Mouse (Mus musculus) C2C12 (cell line): Measurements from ENCODE around the gene Lpin2. TPM values are rescaled to one million over a fixed set of nuclear protein-coding genes. Genes with fewer than 3 reads are reported as not detected.
A peak's percentile ranks its signal among the peaks of the same experiment; 100 is the strongest.

Experiments used
- H3K27me3 ChIP-seq: one replicate; pipeline ENCODE4 v1.6.1; 2011; ENCODE audit not compliant: control insufficient read depth, insufficient read depth, insufficient read length
- H3K36me3 ChIP-seq: one replicate; pipeline ENCODE4 v1.6.1; 2011; ENCODE audit not compliant: control insufficient read depth, insufficient read depth
- H3K4me3 ChIP-seq: one replicate; pipeline ENCODE4 v1.5.1; 2011; ENCODE audit warnings: mild to moderate bottlenecking, control low read depth; ENCODE audit not compliant: poor library complexity, insufficient read depth, severe bottlenecking
- H3K79me2 ChIP-seq: one replicate; pipeline ENCODE4 v1.6.1; 2011; ENCODE audit not compliant: control insufficient read depth, insufficient read depth
- H3K79me3 ChIP-seq: one replicate; pipeline ENCODE4 v1.6.1; 2011; ENCODE audit warnings: low read depth, control low read depth
- H3ac ChIP-seq: one replicate; pipeline ENCODE3; 2011; ENCODE audit warnings: low read depth; ENCODE audit not compliant: control insufficient read depth, insufficient read length
- CEBPB ChIP-seq: IDR thresholded peaks from one replicate; pipeline ENCODE4 v1.6.1; 2011; ENCODE audit warnings: low read depth, mild to moderate bottlenecking, control low read depth, moderate library complexity
- CTCF ChIP-seq: IDR thresholded peaks from one replicate; pipeline ENCODE4 v1.5.1; 2011; ENCODE audit not compliant: control insufficient read depth, insufficient read depth, insufficient read length
- FOSL1 ChIP-seq: IDR thresholded peaks from one replicate; pipeline ENCODE4 v1.8.0; 2011; ENCODE audit warnings: mild to moderate bottlenecking, low read length; ENCODE audit not compliant: poor library complexity, insufficient read depth, severe bottlenecking
- MAX ChIP-seq: IDR thresholded peaks from one replicate; pipeline ENCODE4 v1.6.1; 2011; ENCODE audit warnings: mild to moderate bottlenecking, control low read depth
- MYOD1 ChIP-seq: IDR thresholded peaks from one replicate; pipeline ENCODE4 v1.6.1; 2011; ENCODE audit warnings: low read depth; ENCODE audit not compliant: control insufficient read depth, insufficient read length
- MYOG ChIP-seq: IDR thresholded peaks from one replicate; pipeline ENCODE4 v1.6.1; 2011; ENCODE audit not compliant: control insufficient read depth, insufficient read length; ENCODE audit errors: extremely low read depth
- USF1 ChIP-seq: IDR thresholded peaks from one replicate; pipeline ENCODE4 v1.6.1; 2011; ENCODE audit warnings: low read depth, mild to moderate bottlenecking, control low read depth, moderate library complexity
- polyA plus RNA-seq: library from polyadenylated mRNA; unstranded; fragments of >200 nt; fragmentation: generic; extraction: Trizol; gene quantifications from one replicate; pipeline ENCODE4 v1.2.1, GENCODE M21; 2012; ENCODE audit warnings: missing spikeins

Lpin2 gene
- polyA plus RNA-seq, 1 experiment, result 9.3 TPM

DNA sequence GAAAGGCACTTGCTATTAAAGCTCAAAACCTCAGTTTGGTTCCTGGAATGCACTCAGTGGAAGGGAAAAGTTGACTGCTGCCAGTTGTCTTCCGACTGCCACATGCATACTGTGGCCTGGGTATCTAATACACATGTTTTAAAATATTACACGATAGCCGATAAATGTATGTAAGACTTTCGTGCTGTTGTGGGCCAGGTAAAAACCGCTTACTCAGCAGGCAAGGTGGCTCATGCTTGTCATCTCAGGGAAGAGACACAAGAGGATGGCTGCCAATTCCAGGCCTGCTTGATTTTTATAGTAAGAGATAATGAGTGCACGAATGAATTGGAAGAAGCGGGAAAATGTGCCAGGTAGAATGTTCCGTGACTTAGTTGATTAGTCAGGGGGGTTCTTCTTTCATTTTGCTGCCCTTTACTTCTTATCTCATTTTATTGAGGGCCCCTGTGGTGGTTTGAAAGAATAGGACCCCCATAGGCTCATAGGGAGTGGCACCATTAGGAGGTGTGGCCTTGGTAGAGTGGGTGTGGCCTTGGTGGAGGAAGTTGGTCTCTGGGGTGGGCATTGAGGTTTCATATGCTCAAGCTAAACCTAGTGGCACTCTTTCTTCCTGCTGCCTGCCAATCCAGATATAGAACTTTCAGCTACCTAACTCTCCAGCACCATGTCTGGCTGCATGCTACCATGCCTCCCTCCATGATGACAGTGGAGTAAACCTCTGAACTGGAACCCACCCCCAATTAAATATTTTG, 21.9 kb upstream of the Lpin2 start:
- Histone ChIP-seq H3K79me3 (no peaks in the 10 kb centered on the region), H3K27me3 (no peaks in the 10 kb centered on the region), H3K4me3 (no peak overlapping the region), H3ac (no peak overlapping the region), H3K36me3 (no peaks in the 10 kb centered on the region), H3K79me2 (no peaks in the 10 kb centered on the region)
- TF ChIP-seq FOSL1, result no peak
- TF ChIP-seq MAX, result no peak
- no peak for TF ChIP-seq CEBPB
- no peak for TF ChIP-seq MYOD1
- TF ChIP-seq CTCF, result no peak
- no peak for TF ChIP-seq USF1
- no peak for TF ChIP-seq MYOG

DNA sequence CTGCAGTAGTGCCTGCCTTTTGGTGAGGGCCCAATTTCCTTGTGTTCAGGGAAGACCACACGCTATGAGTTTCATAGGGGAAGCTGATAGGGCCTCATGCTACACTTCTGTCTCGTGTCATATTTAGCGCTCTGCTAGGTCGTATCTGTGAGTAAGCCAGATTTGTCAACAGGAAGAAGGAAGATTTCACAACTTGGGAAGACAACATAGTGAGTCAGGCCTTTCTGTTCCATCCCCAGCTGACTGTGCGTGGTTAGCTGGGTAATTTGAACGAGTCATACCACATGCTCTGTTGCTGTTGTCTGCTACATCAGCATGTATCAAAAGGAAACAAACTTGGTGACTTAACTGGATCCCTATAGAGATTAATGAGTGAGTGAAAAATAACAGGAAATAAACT, 17.4 kb upstream of the Lpin2 start:
- Histone ChIP-seq H3K79me3 (no peaks in the 10 kb centered on the region), H3K36me3 (no peaks in the 10 kb centered on the region), H3ac (no peak overlapping the region), H3K4me3 (no peak overlapping the region), H3K27me3 (no peaks in the 10 kb centered on the region), H3K79me2 (no peaks in the 10 kb centered on the region)
- TF ChIP-seq CEBPB (peak; percentile 97), USF1 (peak; percentile 29), MAX (peak; percentile 91), FOSL1 (peak; percentile 82), CTCF (no peak), MYOG (no peak), MYOD1 (peak; percentile 18)

DNA sequence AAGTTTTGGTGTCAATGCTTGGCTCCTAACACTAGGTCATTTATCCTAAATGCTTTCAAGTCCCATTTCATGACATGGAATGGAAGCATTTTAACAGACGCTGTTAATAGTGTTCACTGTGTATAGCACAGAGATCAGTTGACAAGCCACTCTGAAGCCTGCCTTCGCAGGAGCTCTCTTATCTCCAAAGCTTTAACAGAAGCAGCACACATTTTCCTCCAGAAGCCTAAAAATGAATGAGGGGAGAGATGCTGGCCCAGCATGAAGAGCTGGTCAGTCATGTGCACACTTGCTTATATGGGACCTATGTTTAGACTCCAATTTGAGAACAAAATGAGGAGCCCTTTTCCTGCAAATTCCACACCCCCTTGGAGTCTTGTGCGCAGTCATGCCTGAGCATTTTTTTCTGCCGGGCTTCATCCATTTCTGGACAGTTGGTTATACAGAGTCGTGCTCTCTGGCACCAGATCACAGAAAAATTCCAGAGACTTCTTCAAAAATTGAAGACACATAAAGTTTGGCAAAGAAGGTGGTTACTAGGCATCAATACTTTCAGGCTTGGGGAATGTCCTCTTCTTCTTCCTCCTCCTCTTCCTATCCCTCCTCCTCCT, 14.1 kb upstream of the Lpin2 start:
- Histone ChIP-seq H3ac (no peak overlapping the region), H3K36me3 (no peaks in the 10 kb centered on the region), H3K27me3 (no peaks in the 10 kb centered on the region), H3K79me3 (no peaks in the 10 kb centered on the region), H3K79me2 (no peaks in the 10 kb centered on the region), H3K4me3 (no peak overlapping the region)
- no peak for TF ChIP-seq MYOG

- no peaks in the 10 kb centered on the region for H3K36me3 ChIP-seq
- H3K79me2 ChIP-seq, result no peaks in the 10 kb centered on the region
- TF ChIP-seq MAX, result no peak
- no peak for TF ChIP-seq CTCF
- no peak for TF ChIP-seq CEBPB
- no peak for TF ChIP-seq MYOD1
- TF ChIP-seq USF1, result no peak
- no peak for TF ChIP-seq MYOG
- H3ac ChIP-seq, result no peak overlapping the region
- no peak overlapping the region for H3K4me3 ChIP-seq
- no peaks in the 10 kb centered on the region for H3K79me3 ChIP-seq
- H3K27me3 ChIP-seq, result no peaks in the 10 kb centered on the region
These were observed 13.5 kb upstream of the Lpin2 start for GRCm38 (mm10) chr17:71168846-71169245.

DNA sequence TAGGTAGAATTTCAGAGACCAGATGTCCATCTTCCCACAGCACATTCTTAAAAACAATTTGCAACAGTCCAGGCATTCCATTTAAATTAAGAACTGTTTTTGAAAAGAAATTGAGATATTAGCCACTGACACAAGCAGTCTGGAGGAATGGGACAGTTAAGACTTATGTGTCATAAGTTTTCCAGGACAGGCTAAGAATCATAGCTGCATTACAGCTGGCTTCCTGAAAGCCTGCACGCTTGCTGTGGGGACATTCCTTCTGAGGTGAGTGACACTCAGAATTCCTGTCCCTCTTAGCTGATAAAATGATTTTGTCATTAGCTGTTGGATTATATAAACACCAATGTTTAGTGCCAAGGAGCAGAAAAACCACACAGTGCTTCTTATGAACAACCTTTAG, 12.7 kb upstream of the Lpin2 start:
- H3K27me3 ChIP-seq, result no peaks in the 10 kb centered on the region
- H3K36me3 ChIP-seq, result no peaks in the 10 kb centered on the region
- TF ChIP-seq CTCF, result no peak
- H3K79me2 ChIP-seq, result no peaks in the 10 kb centered on the region
- H3K79me3 ChIP-seq, result no peaks in the 10 kb centered on the region
- no peak overlapping the region for H3ac ChIP-seq
- no peak overlapping the region for H3K4me3 ChIP-seq

DNA sequence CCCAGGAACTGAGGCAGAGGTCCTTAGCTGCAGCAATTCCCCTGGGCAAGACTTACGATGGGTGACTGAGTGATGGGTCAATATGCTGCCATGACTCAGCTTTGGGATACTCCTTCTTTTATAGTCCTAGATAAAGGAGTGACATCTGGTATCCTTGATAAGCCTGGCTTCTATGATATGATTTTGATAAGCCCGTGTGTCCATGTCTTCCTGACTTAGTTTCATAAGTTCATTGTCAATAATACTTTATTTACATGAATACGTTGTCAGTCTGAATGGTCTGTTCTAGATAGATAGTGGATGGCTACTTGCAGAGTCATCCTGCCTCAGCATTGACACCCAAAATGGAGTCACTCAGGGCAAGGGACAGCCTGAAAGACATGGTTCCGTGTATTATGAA, 11.2 kb upstream of the Lpin2 start:
- no peak for TF ChIP-seq CTCF
- no peak for TF ChIP-seq FOSL1
- TF ChIP-seq MYOG, result no peak
- no peak for TF ChIP-seq USF1
- no peak for TF ChIP-seq CEBPB
- Histone ChIP-seq H3K4me3 (no peak overlapping the region), H3ac (no peak overlapping the region), H3K79me2 (no peaks in the 10 kb centered on the region), H3K79me3 (no peaks in the 10 kb centered on the region), H3K36me3 (no peaks in the 10 kb centered on the region), H3K27me3 (no peaks in the 10 kb centered on the region)
